Mouse (Mus musculus): ENCODE results near the gene Acap3.

The Acap3 gene

GRCm38 (mm10) chr4:155891551-155892001, at the start of gene Acap3, which contains the start of gene Pusl1:
Gene Acap3, plus strand, starts transcription at chr4:155891822.
Gene Pusl1, minus strand, starts transcription at chr4:155891781.
- DNase-seq (ENCODE audit: low spot score) = peak; percentile 96

GRCm38 (mm10) chr4:155843231-155843630, 48.4 kb upstream of the Acap3 start:
- DNase-seq (ENCODE audit: low spot score) = no peak

- peak; percentile 92 for DNase-seq (ENCODE audit: low spot score)
Measured at GRCm38 (mm10) chr4:155846871-155847578, 44.6 kb upstream of the Acap3 start, which contains the start of gene Dvl1. Gene Dvl1, plus strand, starts transcription at chr4:155847402.

- DNase-seq (ENCODE audit: low spot score) = peak; percentile 63
Measured at GRCm38 (mm10) chr4:155847591-155848352, 43.9 kb upstream of the Acap3 start.

GRCm38 (mm10) chr4:155848434-155849095, 43.1 kb upstream of the Acap3 start:
- DNase-seq (ENCODE audit: low spot score) = no peak

- DNase-seq (ENCODE audit: low spot score) = no peak
Measured at GRCm38 (mm10) chr4:155849391-155849790, 42.2 kb upstream of the Acap3 start.

- no peak for DNase-seq (ENCODE audit: low spot score)
Measured at GRCm38 (mm10) chr4:155849792-155850451, 41.7 kb upstream of the Acap3 start.

- no peak for DNase-seq (ENCODE audit: low spot score)
Measured at GRCm38 (mm10) chr4:155851368-155851767, 40.3 kb upstream of the Acap3 start.

- DNase-seq (ENCODE audit: low spot score) = no peak
Measured at GRCm38 (mm10) chr4:155851951-155852411, 39.6 kb upstream of the Acap3 start.

GRCm38 (mm10) chr4:155853421-155853820, 38.2 kb upstream of the Acap3 start:
- DNase-seq (ENCODE audit: low spot score) = no peak

- no peak for DNase-seq (ENCODE audit: low spot score)
Measured at GRCm38 (mm10) chr4:155854991-155855390, 36.6 kb upstream of the Acap3 start.

GRCm38 (mm10) chr4:155856071-155856470, 35.6 kb upstream of the Acap3 start:
- DNase-seq (ENCODE audit: low spot score) = no peak

GRCm38 (mm10) chr4:155856881-155857280, 34.7 kb upstream of the Acap3 start:
- DNase-seq (ENCODE audit: low spot score) = no peak

GRCm38 (mm10) chr4:155859318-155859717, 32.3 kb upstream of the Acap3 start:
- peak; percentile 71 for DNase-seq (ENCODE audit: low spot score)

GRCm38 (mm10) chr4:155861787-155862186, 29.8 kb upstream of the Acap3 start:
- no peak for DNase-seq (ENCODE audit: low spot score)

- no peak for DNase-seq (ENCODE audit: low spot score)
Measured at GRCm38 (mm10) chr4:155863001-155863400, 28.6 kb upstream of the Acap3 start, which contains the start of gene Tas1r3. Gene Tas1r3, minus strand, starts transcription at chr4:155863362.

- DNase-seq (ENCODE audit: low spot score) = no peak
Measured at GRCm38 (mm10) chr4:155868614-155869298, 22.9 kb upstream of the Acap3 start.

GRCm38 (mm10) chr4:155869317-155870033, 22.1 kb upstream of the Acap3 start, which contains the start of the genes Cptp and Ints11:
Gene Cptp, minus strand, starts transcription at chr4:155869440.
Gene Ints11, plus strand, starts transcription at chr4:155869546.
- peak; percentile 96 for DNase-seq (ENCODE audit: low spot score)

GRCm38 (mm10) chr4:155871404-155871803, 20.2 kb upstream of the Acap3 start:
- no peak for DNase-seq (ENCODE audit: low spot score)

GRCm38 (mm10) chr4:155883587-155883986, 8.0 kb upstream of the Acap3 start:
- no peak for DNase-seq (ENCODE audit: low spot score)

All from testis, postnatal 14 days (tissue).